ENCODE assay signal across 8 mouse cellular contexts in the genomic region with DNA sequence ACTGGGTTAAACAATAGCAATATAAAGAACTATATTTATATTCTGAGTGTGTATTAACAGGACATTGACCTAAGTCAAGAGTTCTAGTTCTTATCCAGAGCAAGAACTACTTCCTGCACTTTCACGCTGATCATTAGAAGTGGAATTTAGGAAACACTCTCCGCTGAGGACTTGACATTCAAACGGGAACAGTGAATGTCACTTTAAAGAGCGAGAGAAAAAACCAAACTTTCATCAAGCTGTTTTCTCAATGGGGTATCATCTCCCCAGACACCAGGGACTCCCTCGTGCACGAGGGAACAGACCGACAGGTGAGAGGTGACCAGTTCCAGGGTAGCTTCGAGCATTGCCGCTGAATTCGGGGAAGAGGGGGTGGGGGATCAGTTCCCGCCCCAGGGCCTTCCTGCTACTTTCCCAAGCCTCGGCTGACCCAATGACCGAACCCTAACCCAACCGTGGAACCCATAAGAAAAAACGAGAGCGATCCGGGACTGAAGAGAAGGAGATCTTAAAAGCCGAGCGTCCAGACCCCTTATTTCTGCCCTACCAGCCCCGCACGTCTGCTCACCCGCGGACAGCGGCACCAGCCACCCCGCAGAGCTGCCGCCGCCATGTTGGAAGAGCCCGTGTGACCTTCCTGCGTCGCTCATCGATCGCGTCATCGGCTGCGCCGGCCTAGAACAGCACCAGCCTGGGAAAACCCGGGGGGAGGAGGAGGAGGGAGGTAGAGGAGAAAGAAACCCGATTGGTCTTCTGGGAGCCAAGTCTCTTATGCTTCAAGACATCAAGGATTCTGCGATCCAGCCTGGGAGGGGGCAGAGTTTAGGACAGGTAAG. TPM values are rescaled to one million over a fixed set of nuclear protein-coding genes. Genes with fewer than 3 reads are reported as not detected.
A peak's percentile ranks its signal among the peaks of the same experiment; 100 is the strongest.
DNase-seq lines count a peak whose midpoint lies in the region; ATAC-seq lines count a peak whose summit lies in the region.

A gene (minus strand): TSS at position 639 of the 836 bp plus-strand sequence.

- DNase-seq in adipocyte (ENCODE audit: low spot score) = peak; percentile 96
- DNase-seq in embryo, embryonic 10 days (ENCODE audit: low spot score) = peak; percentile 99
- DNase-seq in gastrocnemius, postnatal 10 days = peak; percentile 94
- peak; percentile 96 for DNase-seq in induced T-regulatory cell, adult 2 months (ENCODE audit: low read depth)
- DNase-seq in left cerebral cortex, adult 9 months (ENCODE audit: low spot score in 2 of 2) = peak; percentile 93 to 95
- DNase-seq in right cerebral cortex, postnatal 14 days = peak; percentile 96
- peak; percentile 87 to 92 for DNase-seq in urinary bladder, postnatal 36 days (ENCODE audit: low spot score in 2 of 2)

- ATAC-seq in megakaryocyte progenitor cell, adult 5-6 weeks (replicated peaks; ENCODE audit: poor library complexity) = peak; percentile 99

RNA-seq across cellular contexts. Expression of the gene that starts here (rescaled TPM):
- 10 to 100 TPM; 72.4 to 74.5 TPM for total RNA-seq in gastrocnemius, postnatal 10 days (2021)
- total RNA-seq in megakaryocyte progenitor cell, adult 5-6 weeks (2015) = 65.6 and 89.1 TPM in 2 replicates
- total RNA-seq in megakaryocyte progenitor cell, adult 5-6 weeks (2017) = 128 and 146 TPM in 2 replicates

Comparison
In these comparisons a context has a peak if more than half of its experiments do, and no peak if none do; other contexts are left out.
1. Peak in every context shown above with its lines: DNase-seq and ATAC-seq.